Mouse (Mus musculus) CH12.LX (cell line): ENCODE measurements around the gene B430306N03Rik.

Experiments
- CTCF ChIP-seq, 2 experiments: IDR thresholded peaks in 1 of 2; conservative IDR thresholded peaks in 1 of 2; 2 replicates each; pipeline ENCODE4 v1.5.1; 2011 to 2012; ENCODE audit warnings: low read depth in 2 of 2, low read length in 2 of 2, improper control_type of control experiment in 1 of 2, inconsistent platforms in 1 of 2, mild to moderate bottlenecking in 1 of 2, moderate library complexity in 1 of 2
- POLR2AphosphoS2 ChIP-seq: IDR thresholded peaks from 2 replicates; pipeline ENCODE4 v1.6.1; 2011; ENCODE audit warnings: low read depth, low read length, improper control_type of control experiment

GRCm38 (mm10) chr17:48267591-48267990, 48.4 kb upstream of the B430306N03Rik start:
- no peak for TF ChIP-seq POLR2AphosphoS2
- no peak for TF ChIP-seq CTCF (conservative IDR thresholded peaks at IDR 0.05 in 1 of 2, IDR thresholded peaks at IDR 0.05 in 1 of 2; ENCODE audit: low read depth in 2 of 2, low read length in 2 of 2)
